Mouse (Mus musculus) lung, postnatal 4 days (tissue): ENCODE data around the gene Pitx2.

ENCODE experiments used
- DNase-seq, 2 experiments: peaks; one replicate each; pipeline ENCODE4 v3.0.0; 2021

Pitx2 gene

DNA sequence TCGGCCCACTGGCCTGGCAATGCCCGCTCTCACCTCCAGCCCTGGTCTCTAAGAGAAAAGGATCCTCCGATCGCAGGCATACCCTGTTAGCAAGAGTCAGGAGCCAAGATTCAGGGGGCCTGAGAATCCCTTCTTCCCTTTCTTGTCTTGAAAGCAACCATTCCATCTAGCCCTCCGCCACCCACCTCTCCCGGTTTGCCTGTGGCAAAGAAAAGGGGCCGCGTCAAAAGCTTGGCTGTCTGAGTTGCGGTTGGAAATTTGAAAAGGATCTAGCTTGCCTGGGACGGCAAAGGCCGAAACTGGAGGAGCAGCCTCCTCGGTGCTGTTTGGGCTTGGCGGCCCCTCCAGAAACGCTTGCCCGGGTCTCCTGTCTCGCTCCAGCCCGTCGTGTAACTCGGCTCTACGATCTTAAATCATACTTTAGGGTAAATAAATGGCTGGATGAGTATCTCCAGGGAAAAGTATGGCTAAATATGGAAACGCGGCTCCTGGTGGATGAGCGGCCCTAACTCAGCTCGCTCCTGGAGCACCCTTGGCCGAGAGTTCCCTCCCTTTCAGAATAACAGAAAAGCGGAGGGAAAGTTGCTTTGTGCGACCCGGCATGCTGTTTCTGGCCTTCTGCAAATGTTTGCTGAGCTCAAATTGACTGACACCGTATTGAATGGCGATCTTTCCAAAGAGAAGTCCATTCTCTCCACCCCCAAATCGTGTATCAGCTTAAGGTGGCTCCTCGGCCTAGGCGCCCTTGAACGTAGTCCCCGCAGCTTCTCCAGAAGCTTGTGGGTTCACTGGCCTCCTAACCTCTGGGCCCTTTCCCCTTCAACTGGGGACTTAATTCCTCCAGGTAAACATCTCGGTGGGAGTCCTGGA lies 3.4 kb downstream of the Pitx2 start:
- DNase-seq: no peak

DNA sequence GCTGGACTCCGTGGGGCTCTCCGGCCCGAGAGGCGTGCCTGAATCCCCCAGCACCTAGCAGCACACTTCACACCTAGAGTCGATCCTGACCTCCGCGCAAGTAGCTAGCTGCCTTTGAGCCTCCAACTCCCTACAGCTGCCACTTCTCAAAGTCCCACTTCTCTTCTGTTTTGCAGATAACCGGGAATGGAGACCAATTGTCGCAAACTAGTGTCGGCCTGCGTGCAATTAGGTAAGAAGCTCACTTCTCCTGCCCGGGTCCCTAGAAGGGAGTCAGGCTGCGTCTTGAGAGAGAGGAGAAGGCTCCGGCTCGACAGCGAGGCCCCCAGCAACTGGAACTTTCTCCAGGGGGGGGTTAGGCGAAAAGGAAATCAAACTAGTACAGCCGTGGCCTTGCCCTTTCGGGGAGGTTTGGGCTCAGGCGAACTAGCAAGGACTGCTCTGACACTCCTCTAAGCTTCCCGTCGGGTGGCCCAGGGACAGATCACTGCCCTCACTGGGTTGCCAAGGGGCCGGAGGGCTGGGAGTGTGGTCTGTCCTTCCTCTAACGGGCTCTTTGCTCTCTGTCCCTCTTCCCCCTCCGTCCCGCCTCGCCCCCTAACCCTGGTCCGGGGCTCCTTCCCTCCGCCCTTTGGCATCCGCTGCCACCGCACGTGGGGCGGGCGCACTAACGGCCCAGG lies 4.2 kb downstream of the Pitx2 start:
- no peak for DNase-seq

DNA sequence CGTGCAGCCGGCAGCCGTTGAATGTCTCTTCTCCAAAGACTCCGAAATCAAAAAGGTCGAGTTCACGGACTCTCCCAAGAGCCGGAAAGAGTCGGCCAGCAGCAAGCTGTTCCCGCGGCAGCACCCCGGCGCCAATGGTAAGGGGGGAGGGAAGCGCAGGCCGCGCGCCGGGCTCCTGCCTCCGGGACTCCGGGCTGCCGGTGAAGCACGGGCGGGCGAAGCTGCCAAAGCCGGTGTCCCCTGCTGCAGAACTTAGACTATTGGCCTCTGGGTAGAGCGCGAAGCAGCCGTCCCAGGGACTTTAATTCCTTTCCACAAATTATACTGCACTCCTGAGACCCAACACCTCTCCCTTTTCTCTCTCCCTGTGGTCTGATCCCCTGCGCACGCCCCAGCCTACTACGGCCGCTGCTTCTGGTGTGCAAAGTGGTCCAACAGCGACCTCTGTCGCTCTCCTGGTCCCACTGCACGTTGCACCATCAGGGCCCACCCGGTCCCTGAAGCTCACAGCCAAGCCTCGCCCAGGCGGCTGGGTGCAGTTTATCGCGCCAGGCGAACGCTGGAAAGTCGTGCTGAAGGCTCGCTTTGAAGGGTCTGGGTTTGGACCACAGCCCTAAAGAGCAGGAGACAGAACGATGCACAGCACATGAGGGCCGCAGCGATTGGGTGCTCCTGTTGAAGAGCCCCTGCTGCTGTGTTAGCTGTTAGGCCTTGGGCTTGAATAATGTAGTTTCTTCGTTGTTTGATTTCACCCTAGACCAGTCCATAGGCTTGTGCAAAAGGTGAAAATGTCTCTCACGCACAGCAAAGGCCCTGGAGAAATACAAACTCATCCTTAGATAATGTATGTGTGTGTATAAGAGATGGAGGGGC lies 5.0 kb downstream of the Pitx2 start:
- DNase-seq: peak; percentile 77 to 79

DNA sequence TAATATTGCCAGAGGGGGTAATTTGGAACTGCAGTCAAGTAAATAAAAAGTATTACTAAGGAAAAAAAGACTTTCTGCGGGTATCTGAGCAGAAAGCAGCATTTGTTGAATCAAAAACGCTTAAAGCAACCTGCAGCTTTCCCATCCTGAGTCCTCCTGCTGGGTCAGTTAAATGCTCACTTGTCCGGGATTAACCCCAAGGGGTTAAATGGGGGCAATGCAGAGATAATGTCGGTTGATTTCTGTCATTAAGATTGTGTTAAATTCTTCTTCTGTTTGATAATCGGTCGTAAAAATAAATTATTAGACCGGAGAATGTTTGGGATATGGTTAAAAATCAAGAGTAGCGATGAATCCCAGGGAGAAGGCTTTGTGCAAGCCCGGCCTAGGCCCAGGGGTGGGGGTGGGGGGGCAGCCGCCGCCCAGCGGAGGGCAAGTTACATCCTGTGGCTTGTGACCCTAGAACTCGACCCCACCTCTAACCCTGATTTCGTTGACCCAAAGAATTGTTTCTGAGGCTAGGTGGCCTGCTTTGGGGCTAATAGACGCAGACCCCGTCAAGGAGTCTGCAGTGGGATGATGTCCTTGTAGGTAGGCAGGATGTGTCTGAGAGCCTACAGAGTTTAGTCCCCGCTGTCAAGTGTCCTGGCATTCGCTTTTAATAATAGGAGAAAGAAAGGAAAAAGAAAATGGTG lies 6.0 kb downstream of the Pitx2 start:
- DNase-seq: no peak

DNA sequence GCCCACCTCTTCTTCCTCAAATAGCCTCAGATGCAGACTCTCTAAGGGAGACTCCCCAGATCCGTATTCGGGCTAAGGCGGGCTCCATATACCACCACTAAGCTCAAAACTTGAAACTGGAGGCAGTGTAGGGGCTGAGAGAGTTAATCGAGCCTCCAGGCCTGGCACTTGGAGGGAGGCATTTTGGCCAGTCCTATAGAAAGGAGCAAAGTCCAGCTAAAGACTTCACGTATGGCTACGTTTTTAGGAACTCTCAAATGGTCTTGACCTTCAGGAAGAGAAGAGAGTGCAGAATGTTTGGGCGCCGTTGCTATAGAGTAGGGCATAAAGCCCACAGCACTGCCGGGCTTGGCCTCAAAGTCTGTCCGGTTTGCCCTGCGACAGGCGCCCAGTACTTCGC lies 7.1 kb downstream of the Pitx2 start:
- DNase-seq: no peak

DNA sequence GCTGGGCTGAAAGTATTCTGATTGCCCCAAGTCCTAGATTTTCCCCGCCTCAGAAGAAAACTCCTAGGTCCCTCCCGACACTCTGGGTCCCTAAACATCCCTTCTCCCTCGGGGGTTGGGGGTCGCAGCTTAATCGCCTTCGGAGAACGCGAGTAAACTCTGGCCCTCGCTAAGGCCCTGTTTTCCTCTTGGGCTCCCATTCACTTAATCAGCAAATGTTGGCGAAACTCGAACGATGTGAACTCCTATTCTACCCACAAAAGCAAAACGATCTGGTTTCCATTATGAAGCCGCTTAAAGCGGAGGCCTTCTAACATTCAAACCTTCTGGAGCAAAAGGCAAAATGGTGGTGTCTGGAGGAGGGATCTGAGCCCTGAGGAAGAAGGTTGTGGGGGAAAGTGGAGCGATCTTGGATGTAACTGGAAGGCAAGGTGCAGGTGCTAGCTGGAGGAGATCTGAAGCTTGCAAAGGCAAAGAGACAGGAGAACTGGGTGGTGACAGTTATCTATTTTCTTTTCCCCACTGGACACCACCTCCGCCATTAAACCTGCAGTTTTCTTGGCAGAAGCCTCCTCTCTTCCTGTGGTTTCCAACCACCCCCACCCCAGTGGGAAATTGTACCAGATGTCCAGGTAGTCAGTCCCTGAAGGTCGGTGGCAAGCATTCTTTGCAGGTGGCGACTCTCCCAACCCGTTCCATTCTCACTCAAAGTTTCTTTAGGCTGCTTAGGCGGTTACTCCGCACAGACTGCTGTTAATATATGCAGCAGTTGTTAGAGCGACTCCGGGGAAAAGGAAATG lies 7.8 kb downstream of the Pitx2 start:
- no peak for DNase-seq

DNA sequence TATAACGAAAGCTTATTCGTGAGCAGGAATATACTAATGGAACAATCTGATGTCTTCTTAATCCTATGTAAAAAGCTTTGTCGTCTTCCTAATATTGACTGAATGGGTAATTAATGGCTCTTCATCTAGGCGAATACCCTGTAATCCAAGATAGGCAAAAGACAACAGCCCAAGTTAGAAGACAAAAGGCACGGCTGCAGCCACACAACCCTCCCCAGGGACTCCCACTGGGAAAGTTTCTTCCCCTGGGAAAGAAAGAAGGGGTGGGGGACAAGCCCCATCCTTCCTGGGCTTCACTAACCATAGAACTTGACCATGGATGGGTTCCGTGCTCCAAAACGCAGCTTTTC lies 8.3 kb downstream of the Pitx2 start:
- no peak for DNase-seq

DNA sequence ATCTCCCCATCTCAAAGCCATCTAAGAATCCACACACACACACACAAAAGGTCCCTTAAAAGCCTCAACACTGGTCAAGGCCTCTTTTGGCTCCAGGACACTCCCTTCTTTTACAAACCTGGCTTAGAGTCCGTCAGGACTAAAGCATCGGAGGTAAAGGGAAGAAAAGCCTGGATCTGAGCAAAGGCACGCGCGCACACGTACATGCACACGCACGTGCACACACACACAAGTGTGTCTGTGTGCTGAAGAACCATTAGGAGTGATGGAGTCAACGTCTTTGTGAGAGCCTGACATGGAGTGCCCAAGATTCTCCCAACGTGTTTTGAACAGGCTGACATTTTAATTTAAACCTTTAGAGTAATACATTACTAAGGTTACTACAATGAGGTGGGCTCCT lies 8.7 kb downstream of the Pitx2 start:
- no peak for DNase-seq

DNA sequence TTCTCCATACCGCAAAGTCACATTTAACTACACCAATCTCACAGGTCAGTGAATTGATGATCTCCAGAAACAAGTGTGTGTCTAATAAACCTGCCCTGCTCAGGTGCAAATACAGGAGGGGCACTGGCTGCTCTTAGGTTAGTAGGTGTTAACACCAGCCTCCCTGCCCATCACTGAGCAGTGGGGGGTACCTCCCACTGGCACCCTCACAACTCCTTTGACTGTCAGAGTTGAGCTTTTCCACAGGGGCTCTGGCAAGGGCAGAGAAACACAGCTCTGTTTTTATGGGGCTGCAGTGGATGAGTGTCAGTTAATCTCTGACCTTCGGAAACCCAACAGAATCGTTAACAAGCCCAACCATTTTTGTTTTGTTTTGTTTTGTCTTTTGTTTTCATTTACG lies 9.6 kb downstream of the Pitx2 start:
- no peak for DNase-seq

DNA sequence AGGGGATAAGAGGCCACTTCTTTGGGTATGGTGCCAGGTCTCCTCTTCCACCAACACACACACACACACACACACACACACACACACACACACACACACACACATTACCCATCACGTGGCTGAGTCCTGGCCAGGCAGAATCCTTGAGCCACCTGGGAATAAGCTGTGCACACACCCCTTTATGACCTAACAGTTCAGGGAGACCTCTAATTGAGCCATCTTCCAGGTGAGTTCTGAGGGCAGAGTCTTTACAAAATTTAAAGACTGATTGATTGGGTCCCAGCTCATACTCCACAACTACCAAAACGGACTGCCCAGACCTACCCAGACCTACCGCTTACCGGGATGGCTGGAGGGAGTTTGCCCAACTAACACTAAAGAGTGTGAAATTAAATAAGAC lies 10.1 kb downstream of the Pitx2 start:
- DNase-seq: no peak

DNA sequence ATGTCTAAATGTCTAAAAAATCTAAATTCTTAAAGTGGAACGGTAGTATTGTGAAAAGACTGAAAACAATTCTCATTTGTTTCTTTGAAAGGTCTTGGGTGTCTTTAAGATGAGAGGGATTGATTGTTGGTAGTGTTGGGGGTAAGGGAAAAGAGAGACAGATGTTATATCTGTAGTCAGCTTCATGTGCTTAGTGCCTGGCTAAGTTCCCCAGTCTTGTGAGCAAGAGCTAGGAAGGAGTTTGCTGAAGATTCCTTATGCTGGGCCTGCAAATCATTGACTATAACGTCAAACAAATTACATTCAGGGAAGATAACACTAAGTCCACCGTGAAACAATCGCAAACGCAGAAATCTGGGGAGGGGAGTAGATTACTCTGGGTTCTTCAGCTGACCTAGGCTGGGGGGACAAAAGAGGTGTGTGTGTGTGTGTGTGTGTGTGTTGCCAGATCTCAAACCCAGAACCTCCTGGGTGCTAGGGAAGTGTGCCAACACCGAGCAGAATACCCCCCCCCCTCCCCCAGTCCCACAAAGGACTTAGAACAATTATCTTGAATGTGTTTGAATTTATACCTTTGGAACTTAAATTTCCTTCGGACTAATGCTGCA lies 12.5 kb downstream of the Pitx2 start:
- no peak for DNase-seq

DNA sequence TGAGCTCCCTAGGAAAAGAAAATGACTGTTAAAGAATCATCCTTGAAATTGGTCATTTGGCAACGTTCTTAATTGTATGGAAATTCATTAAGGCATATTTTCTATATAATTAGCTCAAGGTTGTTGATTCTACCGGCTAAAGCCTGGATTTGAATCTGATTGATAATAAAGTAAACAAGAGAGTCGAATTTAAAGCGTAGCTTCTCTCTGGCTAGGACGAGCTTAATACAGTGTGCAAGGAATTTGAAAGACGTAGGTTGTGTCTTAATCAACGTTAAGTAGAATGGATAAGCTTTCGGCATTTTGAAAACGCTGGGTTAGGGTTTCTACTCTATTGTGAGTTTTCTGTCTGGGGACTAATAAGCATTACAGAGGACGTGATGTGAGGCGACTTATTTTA lies 13.1 kb downstream of the Pitx2 start:
- no peak for DNase-seq

DNA sequence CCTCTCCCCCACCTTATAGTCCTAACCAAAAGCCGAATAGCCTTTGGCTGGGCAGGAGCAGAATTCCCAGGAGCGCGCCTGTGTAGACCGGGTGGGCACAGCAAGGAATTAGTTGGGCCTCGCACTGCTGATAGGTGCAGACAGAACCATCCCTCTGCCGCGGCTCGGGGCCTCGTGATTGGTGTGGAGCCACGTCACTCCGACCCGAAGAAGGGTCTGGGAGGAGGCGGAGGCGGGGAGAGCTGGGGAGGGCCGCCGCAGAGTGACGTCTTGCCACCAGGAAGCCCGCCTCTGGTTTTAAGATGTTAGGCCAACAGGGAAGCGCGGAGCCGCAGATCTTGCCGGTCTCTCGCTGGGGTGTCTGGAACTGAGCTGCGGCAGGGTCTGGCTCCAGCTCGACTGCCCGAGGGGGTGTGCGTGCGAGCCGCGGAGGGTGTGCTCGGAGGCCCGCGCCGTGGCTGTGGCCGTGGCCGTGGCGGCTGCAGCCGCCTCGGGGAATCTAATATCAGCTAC lies 14.0 kb downstream of the Pitx2 start:
- DNase-seq: peak; percentile 87 to 90

DNA sequence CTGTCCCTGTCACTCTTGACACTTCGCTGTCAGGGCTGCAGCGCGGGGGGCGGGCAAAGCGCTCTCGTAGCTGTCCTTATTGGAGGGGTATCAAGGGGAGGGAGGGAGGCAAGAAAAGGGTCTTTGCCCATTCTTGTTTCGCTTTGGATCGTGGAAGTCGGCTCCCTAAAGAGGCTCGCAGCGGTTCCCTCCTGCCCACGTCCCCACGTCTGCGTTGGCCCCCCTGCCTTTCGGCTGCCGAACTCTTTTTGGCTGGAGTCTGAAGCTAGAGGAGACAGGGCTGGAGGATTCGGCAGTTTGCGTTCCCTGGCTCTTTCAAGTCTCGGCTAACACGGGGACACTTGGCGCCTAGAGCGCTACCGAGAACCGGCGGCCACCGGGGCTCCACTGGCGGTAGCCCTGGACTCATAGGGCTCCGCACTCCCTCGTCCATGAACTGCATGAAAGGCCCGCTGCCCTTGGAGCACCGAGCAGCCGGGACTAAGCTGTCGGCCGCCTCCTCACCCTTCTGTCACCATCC lies 14.5 kb downstream of the Pitx2 start:
- DNase-seq: peak in 1 of 2 experiments; percentile 31

DNA sequence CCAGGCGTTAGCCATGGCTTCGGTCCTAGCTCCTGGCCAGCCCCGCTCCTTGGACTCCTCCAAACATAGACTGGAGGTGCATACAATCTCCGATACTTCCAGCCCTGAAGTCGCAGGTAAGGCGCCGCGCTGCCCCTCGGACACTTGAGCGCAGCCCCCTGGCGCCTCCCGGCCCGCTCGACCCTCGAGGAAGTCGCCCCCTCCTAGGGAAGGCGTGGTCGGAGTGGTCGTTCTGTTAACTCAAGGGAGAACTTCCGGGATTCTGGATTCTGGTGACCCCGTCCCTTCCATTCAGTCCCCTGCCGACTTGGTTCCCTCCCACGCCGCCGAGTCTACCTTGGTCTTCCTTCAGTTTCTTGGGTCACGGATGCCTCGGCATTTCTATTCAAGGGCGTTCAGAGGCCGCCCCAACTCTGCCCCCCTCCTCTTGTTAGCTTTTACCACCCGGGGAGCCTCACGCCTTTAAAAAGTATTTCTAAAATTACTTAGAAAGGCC lies 15.0 kb downstream of the Pitx2 start:
- peak in 1 of 2 experiments; percentile 15 for DNase-seq

DNA sequence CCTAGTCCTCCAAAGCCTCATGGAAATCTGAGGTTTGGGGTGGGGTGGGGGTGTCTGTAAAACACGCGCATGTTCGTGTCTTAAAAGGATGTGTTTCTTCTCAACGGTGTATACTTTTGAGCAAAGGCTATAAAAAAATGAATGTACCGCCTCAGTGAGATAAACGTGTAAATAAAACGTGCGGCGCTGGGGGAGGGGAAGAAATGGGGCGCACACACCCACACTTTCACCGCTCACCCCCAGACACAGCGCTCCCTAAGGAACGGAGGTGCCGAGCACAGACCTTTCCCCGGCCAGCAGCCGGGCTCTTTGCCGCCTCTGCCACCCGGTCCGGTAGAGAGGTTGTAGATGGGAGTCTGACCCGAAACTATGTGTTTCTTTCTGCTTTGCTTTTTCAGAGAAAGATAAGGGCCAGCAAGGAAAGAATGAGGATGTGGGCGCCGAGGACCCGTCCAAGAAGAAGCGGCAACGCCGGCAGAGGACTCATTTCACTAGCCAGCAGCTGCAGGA lies 15.6 kb downstream of the Pitx2 start:
- no peak for DNase-seq

DNA sequence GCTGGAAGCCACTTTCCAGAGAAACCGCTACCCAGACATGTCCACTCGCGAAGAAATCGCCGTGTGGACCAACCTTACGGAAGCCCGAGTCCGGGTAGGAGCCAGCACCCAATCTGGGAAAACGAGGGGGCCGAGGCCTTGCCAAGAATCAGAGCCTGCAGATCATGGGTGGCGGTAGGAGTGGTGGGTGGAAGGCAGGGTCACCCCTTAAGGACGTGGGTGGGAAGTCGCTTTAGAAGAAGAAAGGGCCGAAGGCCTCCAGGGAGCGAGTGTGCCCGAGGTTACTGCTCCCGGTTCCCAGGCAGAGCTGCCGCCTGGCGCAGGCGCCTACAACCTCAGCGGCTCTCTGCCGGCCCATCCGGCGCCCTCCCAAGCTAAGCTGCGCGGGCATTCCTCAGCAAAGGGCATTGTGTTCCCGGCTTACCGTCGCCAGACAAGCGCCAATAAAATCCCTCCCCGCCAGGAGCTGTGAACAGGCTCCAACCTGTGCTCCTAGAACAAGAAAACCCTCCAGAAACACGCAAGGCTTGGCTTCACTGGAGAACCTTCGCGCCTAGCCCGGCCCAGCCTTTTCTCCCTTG lies 16.2 kb downstream of the Pitx2 start:
- DNase-seq: peak in 1 of 2 experiments; percentile 50

DNA sequence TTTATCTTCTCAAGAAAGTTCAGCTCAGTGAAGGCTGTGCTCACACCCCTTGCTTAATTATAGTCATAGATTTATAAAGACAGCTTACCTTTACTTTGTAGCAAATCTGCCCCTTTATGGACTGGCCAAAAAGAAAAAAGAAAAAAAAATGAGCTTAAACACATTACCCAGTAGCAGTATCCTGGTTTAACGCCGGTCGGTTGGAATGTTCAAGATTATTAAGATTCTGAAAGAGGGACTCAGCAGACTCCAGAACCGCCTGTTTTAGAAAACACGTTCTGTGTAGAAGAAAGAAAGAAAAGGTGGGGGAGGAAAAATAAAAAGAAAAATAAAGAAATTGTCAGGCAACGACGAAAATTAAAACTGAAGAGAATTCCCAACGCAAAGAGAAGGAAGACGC lies 16.8 kb downstream of the Pitx2 start:
- no peak for DNase-seq

DNA sequence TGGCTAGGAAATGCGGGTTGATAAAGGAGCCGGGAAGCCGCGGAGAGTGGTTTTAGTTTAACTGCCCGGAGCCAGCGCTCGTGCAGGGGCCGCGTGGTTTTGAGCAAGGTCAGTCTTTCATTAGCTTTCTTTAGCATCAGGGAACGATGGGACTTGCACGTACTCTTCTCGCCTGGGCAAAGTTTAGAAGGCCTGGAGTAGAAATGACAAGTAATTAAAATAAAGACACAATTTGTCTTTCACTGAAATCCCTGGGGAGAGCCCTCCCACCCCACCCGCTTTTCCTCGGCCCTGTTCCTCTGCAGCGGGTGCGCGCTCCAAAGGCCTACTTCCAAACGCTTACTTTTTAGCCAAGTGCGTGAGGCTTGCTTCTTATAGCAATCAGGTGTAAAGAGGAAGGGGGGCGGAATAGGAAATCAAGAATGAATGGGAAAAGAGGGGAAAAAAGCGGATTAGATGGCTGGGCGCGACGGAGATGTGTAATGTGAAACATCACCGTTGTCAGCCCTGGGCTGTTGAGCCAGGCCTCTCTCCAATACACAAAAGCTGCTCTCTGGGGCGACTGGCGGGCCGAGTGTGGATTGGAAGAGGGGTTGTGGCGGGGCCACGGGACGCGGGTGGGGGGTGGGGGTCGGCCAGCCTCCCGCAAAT lies 17.4 kb downstream of the Pitx2 start:
- DNase-seq: peak in 1 of 2 experiments; percentile 23
